Mouse (Mus musculus) hindbrain, embryonic 14.5 days (tissue): ENCODE measurements at regions not wholly inside any gene's neighbourhood (a gene's known extent, or its start where the extent isn't known, plus 50 kb on each side); places are given as distances from the start of the nearest gene placed in this dataset.
"Not testable (repeated sequence)": the region's sequence is repeated elsewhere in the genome, so short reads cannot be mapped to it uniquely, and the experiment has no call there.

Experiments used
- ATAC-seq: fragments of 200-750 bp; cut with Nextera tagmentation; 2 replicates; pipeline ENCODE4 v1.8.0; 2017; ENCODE audit warnings: moderate number of reproducible peaks, mild to moderate bottlenecking, moderate TSS enrichment, moderate library complexity; ENCODE audit not compliant: low FRiP score
- DNase-seq: peaks from one replicate; pipeline ENCODE4 v3.0.0-alpha.2; 2015; ENCODE audit warnings: low spot score
- H3K27ac ChIP-seq: fragments of 300-500 bp; sonication (generic); 2 replicates; pipeline ENCODE4 v1.5.1; 2014; ENCODE audit warnings: mild to moderate bottlenecking, moderate library complexity
- H3K27me3 ChIP-seq: fragments of 300-500 bp; sonication (generic); 2 replicates; pipeline ENCODE4 v1.6.1; 2014; ENCODE audit warnings: mild to moderate bottlenecking, low read length, mixed read lengths; ENCODE audit not compliant: control insufficient read depth, insufficient read depth
- H3K36me3 ChIP-seq: fragments of 300-500 bp; sonication (generic); replicated peaks from 2 replicates; pipeline ENCODE4 v1.6.1; 2014; ENCODE audit not compliant: control insufficient read depth, insufficient read depth
- H3K4me1 ChIP-seq: fragments of 300-500 bp; sonication (generic); replicated peaks from 2 replicates; pipeline ENCODE4 v1.6.1; 2014; ENCODE audit warnings: antibody characterized with exemption, low read length, mixed read lengths; ENCODE audit not compliant: control insufficient read depth, insufficient read depth
- H3K4me2 ChIP-seq: fragments of 300-500 bp; sonication (generic); replicated peaks from 2 replicates; pipeline ENCODE4 v1.6.1; 2014; ENCODE audit warnings: mild to moderate bottlenecking, moderate library complexity
- H3K4me3 ChIP-seq: fragments of 300-500 bp; sonication (generic); replicated peaks from 2 replicates; pipeline ENCODE4 v1.5.1; 2014; ENCODE audit warnings: mild to moderate bottlenecking, low read length
- H3K9ac ChIP-seq: fragments of 300-500 bp; sonication (generic); 2 replicates; pipeline ENCODE4 v1.6.1; 2014
- H3K9me3 ChIP-seq: fragments of 300-500 bp; sonication (generic); 2 replicates; pipeline ENCODE4 v1.6.1; 2016; ENCODE audit warnings: low read length; ENCODE audit not compliant: control insufficient read depth
- WGBS: fragments of 180-500 bp; shearing (Covaris S2); extraction: QIAGEN DNeasy Blood & Tissue Kit; methylation state at CpG from one replicate; pipeline ENCODE4 v1.1.7; 2014; 5-methylcytosine and 5-hydroxymethylcytosine counted together

- no peak for DNase-seq
- ATAC-seq, result no peak
- H3K9ac ChIP-seq, result no peak overlapping the region
- no peaks in the 10 kb centered on the region for H3K27me3 ChIP-seq
- H3K4me3 ChIP-seq, result no peak overlapping the region
- H3K4me2 ChIP-seq, result no peak overlapping the region
- no peaks in the 10 kb centered on the region for H3K4me1 ChIP-seq
- H3K27ac ChIP-seq, result no peak overlapping the region
- H3K36me3 ChIP-seq, result no peaks in the 10 kb centered on the region
- H3K9me3 ChIP-seq, result no peaks in the 10 kb centered on the region
Measured at GRCm38 (mm10) chr4:114296380-114296779, 110.1 kb upstream of the Trabd2b start.

- H3K4me2 ChIP-seq, ATAC-seq, H3K27ac ChIP-seq, DNase-seq, H3K9me3 ChIP-seq, H3K36me3 ChIP-seq, H3K4me3 ChIP-seq, H3K27me3 ChIP-seq, H3K4me1 ChIP-seq, H3K9ac ChIP-seq: not testable (repeated sequence)
- WGBS, result 66% methylated on average over 1 of the region's 1 CpGs
Measured at GRCm38 (mm10) chr4:114298517-114298916, 108.0 kb upstream of the Trabd2b start.

GRCm38 (mm10) chr4:114300390-114301012 is 106.0 kb upstream of the Trabd2b start:
- no peaks in the 10 kb centered on the region for H3K9me3 ChIP-seq
- no peaks in the 10 kb centered on the region for H3K36me3 ChIP-seq
- ATAC-seq (0 out of 2 replicates have a peak, but pooled peaks have one; percentile 24), DNase-seq (peak; percentile 74)
- H3K4me2 ChIP-seq, result no peak overlapping the region
- 43% methylated on average over 3 of the region's 3 CpGs for WGBS
- H3K27ac ChIP-seq, result no peak overlapping the region
- no peaks in the 10 kb centered on the region for H3K27me3 ChIP-seq
- H3K4me1 ChIP-seq, result no peaks in the 10 kb centered on the region
- H3K4me3 ChIP-seq, result no peak overlapping the region
- no peak overlapping the region for H3K9ac ChIP-seq

- 64% methylated on average over 1 of the region's 1 CpGs for WGBS
- Histone ChIP-seq H3K4me1 (no peaks in the 10 kb centered on the region), H3K9ac (no peak overlapping the region), H3K27ac (no peak overlapping the region), H3K9me3 (no peaks in the 10 kb centered on the region), H3K4me2 (no peak overlapping the region), H3K27me3 (no peaks in the 10 kb centered on the region), H3K36me3 (no peaks in the 10 kb centered on the region), H3K4me3 (no peak overlapping the region)
- DNase-seq (no peak), ATAC-seq (no peak)
Measured at GRCm38 (mm10) chr4:114304654-114305053, 101.9 kb upstream of the Trabd2b start.

GRCm38 (mm10) chr4:114307491-114307890 is 99.0 kb upstream of the Trabd2b start:
- Histone ChIP-seq H3K4me2 (no peak overlapping the region), H3K4me1 (no peaks in the 10 kb centered on the region), H3K27ac (no peak overlapping the region), H3K9me3 (no peaks in the 10 kb centered on the region), H3K36me3 (no peaks in the 10 kb centered on the region), H3K9ac (no peak overlapping the region), H3K27me3 (no peaks in the 10 kb centered on the region), H3K4me3 (no peak overlapping the region)
- DNase-seq (no peak), ATAC-seq (no peak)
- WGBS, result 81% methylated on average over 1 of the region's 1 CpGs

GRCm38 (mm10) chr4:114308518-114308917 is 98.0 kb upstream of the Trabd2b start:
- H3K9ac ChIP-seq, result no peak overlapping the region
- no peaks in the 10 kb centered on the region for H3K4me1 ChIP-seq
- H3K27ac ChIP-seq, result no peak overlapping the region
- DNase-seq, result peak; percentile 50
- no peak overlapping the region for H3K4me3 ChIP-seq
- no peak for ATAC-seq
- no peak overlapping the region for H3K4me2 ChIP-seq
- no peaks in the 10 kb centered on the region for H3K9me3 ChIP-seq
- 6% methylated on average over 1 of the region's 1 CpGs for WGBS
- H3K36me3 ChIP-seq, result no peaks in the 10 kb centered on the region
- no peaks in the 10 kb centered on the region for H3K27me3 ChIP-seq

GRCm38 (mm10) chr4:114315051-114315450 is 91.5 kb upstream of the Trabd2b start:
- no peak overlapping the region for H3K27ac ChIP-seq
- no peak overlapping the region for H3K4me3 ChIP-seq
- no peaks in the 10 kb centered on the region for H3K27me3 ChIP-seq
- 79% methylated on average over 2 of the region's 2 CpGs for whole genome bisulfite sequencing
- no peak overlapping the region for H3K4me2 ChIP-seq
- DNase-seq, result no peak
- no peak for ATAC-seq
- no peak overlapping the region for H3K9ac ChIP-seq
- no peaks in the 10 kb centered on the region for H3K36me3 ChIP-seq
- H3K9me3 ChIP-seq, result no peaks in the 10 kb centered on the region
- H3K4me1 ChIP-seq, result no peaks in the 10 kb centered on the region

GRCm38 (mm10) chr4:114315556-114315955 is 91.0 kb upstream of the Trabd2b start:
- no peaks in the 10 kb centered on the region for H3K27me3 ChIP-seq
- H3K9ac ChIP-seq, result no peak overlapping the region
- no peaks in the 10 kb centered on the region for H3K9me3 ChIP-seq
- ATAC-seq (no peak), DNase-seq (no peak)
- WGBS, result 70% methylated on average over 2 of the region's 2 CpGs
- H3K36me3 ChIP-seq, result no peaks in the 10 kb centered on the region
- H3K4me1 ChIP-seq, result no peaks in the 10 kb centered on the region
- no peak overlapping the region for H3K4me3 ChIP-seq
- no peak overlapping the region for H3K4me2 ChIP-seq
- H3K27ac ChIP-seq, result no peak overlapping the region

GRCm38 (mm10) chr4:114317076-114317475 is 89.4 kb upstream of the Trabd2b start:
- no peak overlapping the region for H3K27ac ChIP-seq
- H3K9me3 ChIP-seq, result no peaks in the 10 kb centered on the region
- H3K27me3 ChIP-seq, result no peaks in the 10 kb centered on the region
- H3K4me1 ChIP-seq, result no peaks in the 10 kb centered on the region
- H3K4me2 ChIP-seq, result no peak overlapping the region
- no peak overlapping the region for H3K4me3 ChIP-seq
- no peak overlapping the region for H3K9ac ChIP-seq
- 83% methylated on average over 2 of the region's 2 CpGs for WGBS
- no peak for DNase-seq
- ATAC-seq, result no peak
- H3K36me3 ChIP-seq, result no peaks in the 10 kb centered on the region

- H3K36me3 ChIP-seq, result no peaks in the 10 kb centered on the region
- no peak overlapping the region for H3K9ac ChIP-seq
- 89% methylated on average over 1 of the region's 1 CpGs for WGBS
- no peaks in the 10 kb centered on the region for H3K27me3 ChIP-seq
- ATAC-seq (no peak), DNase-seq (no peak)
- no peaks in the 10 kb centered on the region for H3K9me3 ChIP-seq
- no peak overlapping the region for H3K4me3 ChIP-seq
- H3K4me1 ChIP-seq, result no peaks in the 10 kb centered on the region
- H3K4me2 ChIP-seq, result no peak overlapping the region
- H3K27ac ChIP-seq, result no peak overlapping the region
Measured at GRCm38 (mm10) chr4:114320076-114320475, 86.4 kb upstream of the Trabd2b start.
